Mouse (Mus musculus) lung, adult 18-20 months (tissue): ENCODE measurements at regions not wholly inside any gene's neighbourhood (a gene's known extent, or its start where the extent isn't known, plus 50 kb on each side); places are given as distances from the start of the nearest gene placed in this dataset.

Source experiments
- DNase-seq, 2 experiments: peaks; one replicate each; pipeline ENCODE4 v3.0.0; 2022; ENCODE audit warnings: mixed read lengths in 2 of 2

GRCm38 (mm10) chr15:87264906-87265305, 279.2 kb upstream of the Fam19a5 start:
- DNase-seq: no peak

- no peak for DNase-seq
Observed at GRCm38 (mm10) chr15:87290987-87291529, 253.0 kb upstream of the Fam19a5 start.

DNA sequence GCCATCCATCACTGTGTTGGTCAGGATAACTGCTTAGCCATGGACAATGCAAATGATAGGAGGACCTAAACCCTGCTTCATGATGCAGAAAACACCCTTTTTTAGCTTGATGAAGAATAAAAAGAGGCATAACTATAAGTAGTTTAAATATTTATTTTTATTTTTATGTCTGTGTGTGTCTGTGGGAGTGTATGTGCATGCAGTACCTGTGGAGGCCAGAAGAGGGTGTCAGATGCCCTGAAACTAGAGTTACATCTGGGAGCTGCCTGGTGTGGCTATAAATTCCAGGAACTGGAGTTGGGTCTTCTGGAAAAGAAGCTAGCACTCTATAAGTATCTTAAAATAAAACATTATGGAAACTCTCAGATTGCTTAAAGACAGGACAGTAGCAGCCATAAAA, 224.2 kb upstream of the Fam19a5 start:
- no peak for DNase-seq

DNA sequence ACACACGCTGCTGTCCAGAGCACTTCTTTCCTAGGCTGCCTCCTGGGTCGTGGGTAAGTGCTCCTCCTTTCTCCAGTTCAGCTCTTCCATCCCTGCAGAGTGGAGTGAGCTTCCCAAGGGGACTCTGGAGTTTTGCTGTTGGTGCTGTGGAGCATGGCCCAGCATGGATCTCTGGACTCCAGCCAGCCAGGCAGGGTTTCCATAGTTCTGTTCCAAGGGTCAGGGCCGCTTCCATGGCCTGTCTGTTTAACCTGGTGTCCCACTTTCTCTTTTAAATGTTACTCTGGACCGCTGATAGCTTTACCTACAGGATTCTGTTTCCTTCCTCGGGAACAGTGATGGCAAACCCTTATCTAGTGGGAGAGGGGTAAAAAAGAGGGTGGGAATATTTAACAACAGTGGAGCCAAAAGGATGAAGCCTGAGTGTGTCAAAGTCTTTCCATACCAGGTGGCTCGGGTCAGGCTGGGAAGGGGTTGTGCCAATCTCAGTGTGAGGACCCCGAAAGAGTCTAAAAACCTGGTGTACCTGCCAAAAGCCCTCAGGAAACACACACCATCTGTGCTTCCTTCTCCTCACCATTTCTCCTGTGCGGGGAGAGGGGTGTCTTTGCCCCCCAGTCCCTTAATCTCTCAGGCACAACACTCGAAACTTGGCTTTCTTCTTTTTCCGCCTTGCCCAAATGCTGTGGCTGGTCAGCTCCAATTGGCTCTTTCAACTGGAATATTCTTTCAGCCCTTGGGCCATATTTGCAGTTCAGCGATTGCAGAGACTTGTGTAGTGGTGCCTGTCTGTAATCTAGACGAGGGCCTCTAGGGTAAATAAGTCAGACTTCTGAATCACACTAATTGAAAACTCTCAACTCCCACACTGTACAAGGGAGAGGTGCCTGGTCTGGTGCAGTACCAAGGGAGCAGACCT, 222.8 kb upstream of the Fam19a5 start:
- DNase-seq: no peak

DNA sequence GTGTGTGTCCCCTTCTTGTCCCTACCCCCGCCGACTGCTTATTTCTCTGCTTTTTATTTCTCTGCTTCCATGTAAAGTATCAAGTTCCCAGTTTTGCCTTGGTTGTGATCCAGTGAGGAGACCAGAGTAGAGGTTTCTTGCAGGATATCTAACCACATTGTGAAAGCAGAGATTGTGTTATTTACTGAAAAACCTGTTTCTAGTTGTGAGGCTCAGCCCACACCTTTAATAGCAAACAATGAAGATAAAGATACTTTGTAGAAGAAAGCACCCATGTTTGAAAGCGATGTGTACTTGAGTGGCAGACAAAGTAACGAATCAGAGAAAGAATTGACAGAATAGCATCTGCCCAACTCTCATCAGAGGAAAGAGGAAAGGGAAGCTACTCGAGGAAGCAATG, 218.7 kb upstream of the Fam19a5 start:
- no peak for DNase-seq

DNA sequence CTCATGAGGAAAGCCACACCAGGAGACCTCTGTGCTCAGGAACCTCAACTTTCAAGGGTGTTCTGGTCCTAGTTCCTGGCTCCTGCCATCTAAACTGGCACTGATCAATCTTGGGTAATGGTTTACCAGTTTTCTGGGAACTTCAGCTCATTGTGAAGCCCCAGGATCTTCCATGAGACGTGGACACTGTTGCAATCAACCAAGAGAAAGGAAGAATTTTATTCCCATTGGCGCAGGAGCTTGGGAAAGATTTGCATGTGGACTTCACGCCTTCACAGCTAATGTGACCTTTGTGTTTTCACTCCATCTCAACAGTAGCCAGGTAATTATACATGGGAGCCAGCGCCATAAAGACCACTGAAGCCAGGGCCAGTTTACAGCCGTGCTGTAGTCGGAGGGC, 217.8 kb upstream of the Fam19a5 start:
- no peak for DNase-seq

DNA sequence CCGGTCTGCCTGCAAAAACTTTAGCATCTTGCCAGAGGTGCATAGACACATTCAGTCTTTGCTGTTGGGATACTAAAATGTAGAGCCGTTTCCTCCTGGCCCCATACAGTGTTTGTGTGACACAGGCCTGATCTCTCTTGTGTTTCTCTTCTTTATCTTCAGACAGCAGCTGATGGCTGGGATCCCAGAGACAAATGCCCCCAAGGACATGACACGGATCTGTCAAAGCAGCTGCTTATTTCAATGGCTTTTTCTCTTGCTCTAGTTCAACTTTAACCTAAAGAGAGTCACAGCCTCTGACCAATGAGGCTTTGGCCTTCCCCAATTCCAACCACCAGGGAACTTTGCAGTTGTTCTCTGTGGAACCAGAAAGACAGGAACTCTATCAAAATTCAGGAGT, 211.7 kb upstream of the Fam19a5 start:
- DNase-seq: no peak

DNA sequence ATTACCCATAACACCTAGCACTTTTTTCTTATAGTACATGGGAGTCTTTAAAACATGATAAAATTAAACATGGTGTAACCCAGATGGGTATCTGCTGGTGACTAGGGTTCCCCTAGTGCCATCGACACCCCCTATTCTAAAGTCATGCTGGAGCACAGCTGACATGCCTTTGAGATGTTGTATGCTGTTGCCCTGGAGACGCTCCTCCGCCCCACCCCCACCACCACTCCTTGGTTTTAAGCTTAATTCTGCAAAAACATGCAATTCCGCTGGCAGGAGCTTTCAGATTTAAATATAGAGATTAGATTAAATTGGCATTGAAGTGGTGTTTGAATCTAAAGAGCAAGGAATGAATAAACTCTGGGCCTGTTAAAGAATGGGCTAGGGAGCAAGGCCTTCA, 210.6 kb upstream of the Fam19a5 start:
- DNase-seq: no peak

- no peak for DNase-seq
Observed at GRCm38 (mm10) chr15:87334430-87334829, 209.7 kb upstream of the Fam19a5 start.

DNA sequence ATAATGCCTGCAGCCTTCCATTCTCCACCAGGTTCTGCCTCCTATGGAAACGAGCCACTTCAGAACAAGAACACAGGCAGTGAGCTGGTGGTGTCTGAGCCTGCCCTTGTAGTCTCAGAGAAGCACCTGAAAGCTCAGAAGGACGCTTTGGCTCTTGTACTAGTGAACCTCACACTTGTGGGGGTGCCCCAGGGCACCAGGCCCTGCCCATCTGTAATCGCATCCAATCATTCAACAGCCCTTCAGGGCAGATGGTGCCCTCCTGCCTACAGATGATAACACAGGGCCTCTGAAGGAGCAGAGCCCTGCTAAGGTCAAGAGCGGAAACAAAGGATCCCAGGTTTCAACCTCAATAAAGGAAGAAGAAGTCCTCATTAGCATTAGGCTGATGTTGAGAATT, 208.8 kb upstream of the Fam19a5 start:
- DNase-seq: no peak

- no peak for DNase-seq
Observed at GRCm38 (mm10) chr15:87335737-87336136, 208.4 kb upstream of the Fam19a5 start.

GRCm38 (mm10) chr15:87339904-87340303, 204.2 kb upstream of the Fam19a5 start:
- DNase-seq: peak; percentile 26 to 63

GRCm38 (mm10) chr15:87342656-87343055, 201.4 kb upstream of the Fam19a5 start:
- no peak for DNase-seq

DNA sequence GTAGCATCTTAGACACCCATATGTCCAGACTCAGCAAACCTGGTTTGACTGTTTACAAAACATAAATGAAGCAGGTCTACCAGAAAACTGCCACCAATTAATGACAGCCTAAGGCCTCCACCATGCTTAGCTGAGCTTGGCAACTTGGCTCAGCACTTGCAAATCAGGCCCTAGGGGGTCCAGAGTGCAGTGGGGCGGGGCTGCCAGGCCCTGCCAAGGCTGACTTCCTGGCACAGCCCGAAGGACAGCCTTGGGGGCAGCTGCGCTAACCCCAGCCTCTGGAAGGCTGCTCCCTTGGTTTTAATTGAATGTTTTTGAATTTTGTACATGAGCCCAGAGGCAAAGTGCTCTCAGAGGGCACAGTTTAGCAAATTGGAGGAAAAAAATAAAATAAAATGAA, 198.3 kb upstream of the Fam19a5 start:
- no peak for DNase-seq

- no peak for DNase-seq
Observed at GRCm38 (mm10) chr15:87349533-87350247, 194.4 kb upstream of the Fam19a5 start.

DNA sequence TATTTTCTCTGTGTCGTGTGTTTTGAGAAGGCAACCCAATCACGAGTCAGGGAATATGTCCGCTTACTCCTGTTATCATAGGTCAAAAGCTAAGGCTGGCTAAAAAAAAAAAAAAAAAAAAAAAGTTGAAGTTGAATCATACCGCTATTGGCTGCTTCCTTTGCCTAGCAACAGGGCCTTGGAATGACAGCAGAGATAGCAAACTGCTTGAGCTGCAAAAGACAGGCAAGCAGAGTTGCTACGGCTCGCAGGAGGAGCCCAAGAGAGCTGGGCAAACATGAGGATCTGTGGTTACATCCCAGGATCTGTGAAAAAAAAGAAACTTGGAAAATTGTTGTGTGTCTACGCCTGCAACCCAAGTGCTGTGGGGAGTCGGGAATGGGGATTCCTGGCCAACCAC, 191.3 kb upstream of the Fam19a5 start:
- DNase-seq: peak; percentile 9 to 35

DNA sequence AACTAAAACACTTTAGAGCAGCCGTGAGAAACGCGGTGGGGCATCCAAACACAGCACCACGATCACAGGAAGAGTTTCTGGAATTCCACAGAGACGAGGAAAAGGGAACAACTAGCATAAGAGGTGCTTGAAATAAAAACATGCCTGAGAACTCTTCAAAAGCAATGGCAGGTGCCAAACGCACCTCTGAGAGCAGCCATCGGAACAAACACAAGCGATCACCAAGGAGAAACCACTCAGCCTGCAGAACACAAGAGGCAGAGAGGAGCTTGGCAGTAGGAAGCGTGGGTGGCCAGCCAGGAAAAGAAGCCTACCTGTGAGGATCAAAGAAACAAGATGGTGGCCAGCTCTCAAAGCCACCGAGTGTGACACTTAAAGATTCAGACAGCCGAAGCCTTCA, 190.2 kb upstream of the Fam19a5 start:
- peak; percentile 78 to 80 for DNase-seq

- no peak for DNase-seq
Observed at GRCm38 (mm10) chr15:87360457-87360856, 183.6 kb upstream of the Fam19a5 start.

GRCm38 (mm10) chr15:87365712-87366361, 178.3 kb upstream of the Fam19a5 start:
- DNase-seq: peak; percentile 11 to 27

GRCm38 (mm10) chr15:87367381-87367780, 176.7 kb upstream of the Fam19a5 start:
- DNase-seq: no peak

- DNase-seq: no peak
Observed at GRCm38 (mm10) chr15:87369381-87369780, 174.7 kb upstream of the Fam19a5 start.

DNA sequence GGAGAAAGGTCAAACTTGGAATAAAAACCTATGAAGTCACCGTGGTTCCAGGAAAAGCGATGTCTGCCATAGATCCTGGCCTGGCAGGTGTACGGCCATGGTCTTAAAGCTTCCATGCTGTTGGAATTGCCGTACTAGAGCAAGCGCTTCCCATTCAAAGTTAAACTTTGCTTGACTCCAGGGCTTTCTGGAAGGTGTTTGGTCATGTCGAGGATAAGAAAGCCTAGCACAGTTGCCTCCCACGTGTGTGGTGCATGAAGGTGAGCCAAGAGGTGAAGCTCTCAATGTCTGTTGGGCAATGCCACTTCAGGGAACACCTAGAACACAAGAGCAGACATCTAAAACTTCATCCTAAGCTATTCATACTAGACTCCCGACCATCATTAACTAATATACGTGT, 174.3 kb upstream of the Fam19a5 start:
- DNase-seq: no peak

DNA sequence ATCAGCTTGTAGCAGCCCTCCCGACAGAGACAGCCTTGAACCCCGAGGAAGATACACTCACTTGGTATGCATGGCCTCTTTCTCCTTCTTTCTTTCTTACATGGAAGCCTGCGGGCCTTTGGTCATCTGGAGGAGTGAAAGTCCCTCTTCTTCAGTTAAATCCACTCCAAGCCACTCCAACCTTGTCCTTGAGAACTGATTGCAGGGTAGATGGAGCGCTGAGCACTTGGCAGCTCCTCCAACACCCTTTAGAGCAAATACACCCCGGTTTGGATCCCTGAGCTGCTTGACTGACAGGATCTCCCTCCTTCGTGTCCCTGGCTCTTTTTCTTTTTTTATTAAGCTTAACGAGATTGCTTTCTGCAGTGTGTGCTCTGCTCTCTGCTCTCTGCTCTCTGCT, 173.3 kb upstream of the Fam19a5 start:
- DNase-seq: peak; percentile 25 to 59
